Mouse (Mus musculus): Measurements from ENCODE around the gene Olfr943.

DNA sequence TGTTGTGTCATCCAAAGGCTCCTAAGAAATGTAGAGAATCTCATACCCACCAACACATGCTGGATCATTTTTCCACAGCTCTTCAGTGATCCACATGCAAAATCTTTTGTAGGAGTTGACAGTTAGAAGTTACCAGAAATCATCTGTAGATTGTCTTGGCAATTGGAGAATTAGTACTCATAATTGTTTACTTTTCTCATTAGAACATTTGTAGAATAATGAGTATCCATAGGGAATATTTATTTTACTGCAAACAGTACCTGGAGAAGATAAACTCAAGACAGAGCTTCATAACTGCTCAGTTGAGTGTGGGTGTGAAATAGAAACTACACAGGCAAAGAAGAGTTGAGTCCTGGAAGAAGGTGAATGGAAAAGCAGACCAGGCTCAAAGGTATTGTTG is 38.3 kb upstream of the Olfr943 start, which contains the start of gene Olfr27:
- TF ChIP-seq CTCF (IDR thresholded peaks at IDR 0.05; ENCODE audit: low read depth, low read length), result no peak
- no peak for TF ChIP-seq TAL1 (conservative IDR thresholded peaks at IDR 0.05; ENCODE audit: low read depth, low read length)

Measured in G1E (cell line).